Mouse (Mus musculus) ES-Bruce4 (cell line): ENCODE data around the gene Itsn1.

ENCODE experiments used
- EP300 ChIP-seq: IDR thresholded peaks from 2 replicates; pipeline ENCODE4 v1.6.1; 2011; ENCODE audit warnings: low read depth, low read length; ENCODE audit not compliant: insufficient read depth
- POLR2A ChIP-seq: IDR thresholded peaks from one replicate; pipeline ENCODE4 v1.8.1; 2011; ENCODE audit warnings: low read length; ENCODE audit not compliant: insufficient read depth

DNA sequence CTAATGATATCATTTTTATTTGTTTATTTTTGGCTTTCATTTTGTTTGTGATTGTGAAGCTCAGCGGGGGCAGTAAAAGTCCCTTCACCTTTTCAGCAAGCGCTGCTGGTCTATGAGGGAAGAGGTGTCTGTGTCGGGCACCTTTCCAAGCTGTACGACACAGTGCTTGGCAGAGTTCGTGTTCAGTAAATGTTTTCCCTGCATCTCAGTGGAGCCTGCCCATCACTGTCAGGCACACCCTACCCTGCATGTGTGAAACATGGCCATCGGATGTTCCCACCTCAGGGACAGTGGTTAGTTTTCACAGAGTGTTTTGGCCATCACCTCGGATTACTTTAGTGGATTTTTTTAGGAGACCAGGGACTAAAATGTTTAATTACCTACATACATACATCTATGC is 54.1 kb downstream of the Itsn1 start:
- TF ChIP-seq POLR2A, result no peak
- TF ChIP-seq EP300, result no peak
